Mouse (Mus musculus): ENCODE results near the gene Ppp1cb. TPM values are rescaled to one million over a fixed set of nuclear protein-coding genes. Genes with fewer than 3 reads are reported as not detected.
"Not testable (repeated sequence)": the region's sequence is repeated elsewhere in the genome, so short reads cannot be mapped to it uniquely, and the experiment has no call there.

Ppp1cb gene
- polyA plus RNA-seq, 1 experiment = 285 TPM

DNA sequence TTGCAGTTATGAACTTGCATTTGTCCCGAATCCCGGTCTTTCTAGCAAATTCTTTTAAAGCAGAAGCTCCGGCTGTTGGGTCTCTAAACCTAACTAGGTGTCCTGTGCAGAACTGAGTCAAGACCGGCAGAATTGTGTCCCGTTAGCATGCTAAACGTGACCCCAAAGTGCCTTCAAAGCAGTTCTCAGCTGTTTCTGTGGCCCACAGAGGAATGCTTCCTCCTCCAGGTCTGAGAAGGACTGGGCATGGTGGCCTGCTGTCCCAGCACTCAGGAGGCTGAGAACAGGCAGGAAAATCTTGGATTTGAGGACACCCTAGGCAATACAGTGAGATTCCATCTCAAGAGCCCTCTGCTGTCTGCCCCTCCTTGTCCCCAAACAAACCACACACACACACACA is 43.1 kb upstream of the Ppp1cb start:
- 82% methylated on average over 6 of the region's 6 CpGs for WGBS

DNA sequence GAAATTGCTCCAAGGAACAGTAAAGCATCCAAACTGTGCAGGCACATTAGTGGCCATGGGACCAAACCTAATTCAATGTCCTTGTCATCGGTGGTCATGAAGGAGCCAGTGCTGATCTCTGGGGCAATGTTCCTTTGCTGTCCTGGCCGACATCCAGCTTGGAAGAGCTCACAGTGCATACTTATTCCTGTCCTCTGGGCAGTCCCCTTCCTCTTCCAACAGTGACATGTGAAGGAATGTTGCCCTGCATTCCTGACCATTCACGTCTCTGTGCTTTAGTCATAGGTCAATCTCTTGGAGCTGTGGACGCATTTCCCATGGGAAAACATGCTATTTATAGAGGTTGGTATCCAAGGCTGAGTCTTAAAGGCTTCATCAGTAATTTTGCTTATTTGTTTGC is 41.8 kb upstream of the Ppp1cb start:
- H3K4me3 ChIP-seq (replicated peaks; ENCODE audit: control insufficient read depth, low read depth, low read length) = no peak overlapping the region
- H3K4me1 ChIP-seq (ENCODE audit: control insufficient read depth, insufficient read depth, low read length) = peaks cover 6% of the 10 kb centered on the region
- TF ChIP-seq CTCF (IDR thresholded peaks at IDR 0.05; ENCODE audit: control insufficient read depth, insufficient read depth, low read length) = no peak
- TF ChIP-seq POLR2A (IDR thresholded peaks at IDR 0.05; ENCODE audit: borderline replicate concordance, control insufficient read depth, low read depth, low read length) = no peak
- WGBS = 79% methylated on average over 4 of the region's 4 CpGs
- H3K27ac ChIP-seq (ENCODE audit: control insufficient read depth, insufficient read depth, low read depth, low read length, poor library complexity) = no peak overlapping the region

More for the DNA sequence above, 43.1 kb upstream of the Ppp1cb start:
- Histone ChIP-seq H3K27ac (ENCODE audit: control insufficient read depth, insufficient read depth, low read depth, low read length, poor library complexity) (no peak overlapping the region), H3K4me3 (replicated peaks; ENCODE audit: control insufficient read depth, low read depth, low read length) (no peak overlapping the region), H3K4me1 (ENCODE audit: control insufficient read depth, insufficient read depth, low read length) (peaks cover 12% of the 10 kb centered on the region)
- TF ChIP-seq CTCF (IDR thresholded peaks at IDR 0.05; ENCODE audit: control insufficient read depth, insufficient read depth, low read length) (no peak), POLR2A (IDR thresholded peaks at IDR 0.05; ENCODE audit: borderline replicate concordance, control insufficient read depth, low read depth, low read length) (no peak)

GRCm38 (mm10) chr5:32422081-32422589 is 36.5 kb upstream of the Ppp1cb start:
- TF ChIP-seq POLR2A (IDR thresholded peaks at IDR 0.05; ENCODE audit: borderline replicate concordance, control insufficient read depth, low read depth, low read length) (no peak), CTCF (IDR thresholded peaks at IDR 0.05; ENCODE audit: control insufficient read depth, insufficient read depth, low read length) (no peak)
- H3K27ac ChIP-seq (ENCODE audit: control insufficient read depth, insufficient read depth, low read depth, low read length, poor library complexity) = no peak overlapping the region
- 65% methylated on average over 15 of the region's 15 CpGs for WGBS
- H3K4me3 ChIP-seq (replicated peaks; ENCODE audit: control insufficient read depth, low read depth, low read length) = no peak overlapping the region
- H3K4me1 ChIP-seq (ENCODE audit: control insufficient read depth, insufficient read depth, low read length) = no peaks in the 10 kb centered on the region; the same call in 1 of the 2 replicates

DNA sequence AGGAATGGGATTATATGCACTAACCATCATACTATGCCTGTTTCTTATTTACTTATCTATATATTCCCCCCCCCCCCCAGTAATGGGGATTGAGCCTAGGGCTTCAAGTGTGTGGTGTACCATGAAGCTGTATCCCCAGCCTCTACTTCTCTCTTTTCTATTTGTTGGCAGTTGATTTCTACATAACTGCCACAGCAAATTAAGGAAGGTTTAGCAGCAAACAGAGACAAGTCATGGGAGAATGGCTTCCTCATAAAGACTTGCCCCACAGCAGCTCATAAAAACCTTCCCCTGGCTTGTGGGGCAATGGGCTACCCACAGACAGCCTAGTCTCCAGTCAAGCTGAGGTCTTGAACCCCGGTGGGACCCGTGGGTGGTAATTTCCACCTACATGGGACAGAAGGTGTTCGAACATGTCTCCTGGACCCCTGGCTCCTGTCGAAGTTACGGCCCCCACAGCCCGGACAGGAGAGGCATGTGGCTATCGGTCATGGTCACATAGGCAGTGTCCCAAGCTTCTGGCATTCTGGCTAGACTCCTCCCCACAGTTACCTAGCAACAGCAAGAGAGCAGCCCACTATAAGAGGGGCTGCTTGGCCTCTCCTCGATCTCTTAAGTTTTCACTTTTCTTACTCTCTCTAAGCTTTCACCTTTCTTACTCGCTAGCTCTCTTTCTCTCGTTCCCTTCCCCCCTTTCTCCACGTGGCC is 35.1 kb upstream of the Ppp1cb start:
- 52% methylated on average over 11 of the region's 11 CpGs for WGBS
- peak overlapping the region; percentile 83 for H3K27ac ChIP-seq (ENCODE audit: control insufficient read depth, insufficient read depth, low read depth, low read length, poor library complexity)
- no peak overlapping the region for H3K4me3 ChIP-seq (replicated peaks; ENCODE audit: control insufficient read depth, low read depth, low read length)
- H3K4me1 ChIP-seq (ENCODE audit: control insufficient read depth, insufficient read depth, low read length) = no peaks in the 10 kb centered on the region; the same call in 1 of the 2 replicates
- no peak for TF ChIP-seq POLR2A (IDR thresholded peaks at IDR 0.05; ENCODE audit: borderline replicate concordance, control insufficient read depth, low read depth, low read length)
- no peak for TF ChIP-seq CTCF (IDR thresholded peaks at IDR 0.05; ENCODE audit: control insufficient read depth, insufficient read depth, low read length)

DNA sequence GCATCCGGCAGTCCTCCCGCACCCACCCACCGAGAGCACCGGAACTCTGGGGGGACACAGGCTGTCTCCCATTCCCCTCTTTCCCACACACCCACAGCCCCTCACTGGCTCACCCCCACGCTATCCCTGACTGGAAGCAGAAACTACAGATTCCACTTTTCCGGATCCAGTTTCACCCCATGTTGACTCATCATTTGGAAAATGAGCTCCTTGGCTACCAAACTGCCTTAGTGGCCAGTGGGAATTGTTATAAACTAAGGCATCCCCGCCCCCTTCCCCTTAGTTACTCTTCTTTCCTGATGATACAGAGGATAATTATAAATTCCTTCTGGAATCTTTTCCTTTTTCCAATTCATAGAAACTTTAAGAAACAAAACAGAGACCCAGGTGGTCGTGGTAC is 34.2 kb upstream of the Ppp1cb start:
- H3K4me1 ChIP-seq (ENCODE audit: control insufficient read depth, insufficient read depth, low read length) = no peaks in the 10 kb centered on the region; the same call in 1 of the 2 replicates
- no peak for TF ChIP-seq CTCF (IDR thresholded peaks at IDR 0.05; ENCODE audit: control insufficient read depth, insufficient read depth, low read length)
- TF ChIP-seq POLR2A (IDR thresholded peaks at IDR 0.05; ENCODE audit: borderline replicate concordance, control insufficient read depth, low read depth, low read length) = no peak
- 88% methylated on average over 8 of the region's 8 CpGs for WGBS
- no peak overlapping the region for H3K4me3 ChIP-seq (replicated peaks; ENCODE audit: control insufficient read depth, low read depth, low read length)
- no peak overlapping the region for H3K27ac ChIP-seq (ENCODE audit: control insufficient read depth, insufficient read depth, low read depth, low read length, poor library complexity)

GRCm38 (mm10) chr5:32425485-32426171 is 33.0 kb upstream of the Ppp1cb start:
- peaks cover 2% of the 10 kb centered on the region for H3K4me1 ChIP-seq (ENCODE audit: control insufficient read depth, insufficient read depth, low read length)
- no peak overlapping the region for H3K27ac ChIP-seq (ENCODE audit: control insufficient read depth, insufficient read depth, low read depth, low read length, poor library complexity)
- WGBS = 72% methylated on average over 14 of the region's 14 CpGs
- H3K4me3 ChIP-seq (replicated peaks; ENCODE audit: control insufficient read depth, low read depth, low read length) = no peak overlapping the region
- TF ChIP-seq CTCF (IDR thresholded peaks at IDR 0.05; ENCODE audit: control insufficient read depth, insufficient read depth, low read length) (no peak), POLR2A (IDR thresholded peaks at IDR 0.05; ENCODE audit: borderline replicate concordance, control insufficient read depth, low read depth, low read length) (no peak)

DNA sequence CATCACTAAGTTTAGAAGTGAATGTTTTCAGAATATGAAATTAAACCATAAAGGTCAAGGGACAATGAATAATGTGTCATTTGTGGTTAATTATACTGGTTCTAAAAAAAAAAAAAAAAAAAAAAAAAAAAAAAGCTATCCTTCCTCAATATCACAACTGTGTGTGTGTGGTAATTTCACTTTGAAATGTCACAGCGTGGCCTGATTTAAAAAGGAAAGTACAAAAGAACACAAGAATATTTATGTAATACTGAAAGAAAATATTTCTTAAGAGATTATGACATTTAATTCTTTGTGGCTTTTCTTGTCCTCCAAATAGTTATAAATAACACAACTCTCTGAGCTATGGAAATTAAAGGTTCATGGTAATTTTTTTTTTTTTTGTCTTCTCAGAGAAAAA is 28.2 kb upstream of the Ppp1cb start:
- Histone ChIP-seq H3K4me3 (replicated peaks; ENCODE audit: control insufficient read depth, low read depth, low read length) (no peak overlapping the region), H3K27ac (ENCODE audit: control insufficient read depth, insufficient read depth, low read depth, low read length, poor library complexity) (no peak overlapping the region), H3K4me1 (ENCODE audit: control insufficient read depth, insufficient read depth, low read length) (peaks cover 3% of the 10 kb centered on the region)
- WGBS = 4% methylated on average over 1 of the region's 1 CpGs
- TF ChIP-seq POLR2A (IDR thresholded peaks at IDR 0.05; ENCODE audit: borderline replicate concordance, control insufficient read depth, low read depth, low read length) (no peak), CTCF (IDR thresholded peaks at IDR 0.05; ENCODE audit: control insufficient read depth, insufficient read depth, low read length) (no peak)

DNA sequence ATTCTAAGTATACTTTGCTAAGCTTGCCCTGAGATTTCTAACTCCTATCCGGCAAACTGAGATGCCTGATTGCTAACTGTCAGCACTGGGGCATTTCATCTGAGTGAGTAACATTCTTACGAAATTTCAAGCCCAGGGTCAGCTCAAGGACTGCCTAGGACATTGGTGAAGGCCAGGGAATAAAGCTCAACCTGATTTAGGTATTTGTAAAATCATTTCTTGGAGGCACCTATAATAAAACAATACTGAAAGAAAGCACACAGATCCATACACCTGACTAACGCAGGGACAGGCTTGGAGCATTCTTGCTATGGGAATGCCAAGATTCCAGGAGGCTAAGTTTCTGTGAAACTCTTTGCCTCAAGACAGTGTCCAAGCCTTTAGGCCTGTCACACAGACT is 24.3 kb upstream of the Ppp1cb start:
- WGBS = 56% methylated on average over 3 of the region's 3 CpGs
- not testable (repeated sequence) for H3K4me3 ChIP-seq (replicated peaks; ENCODE audit: control insufficient read depth, low read depth, low read length)

More for the DNA sequence above, 24.3 kb upstream of the Ppp1cb start:
- H3K4me1 ChIP-seq (ENCODE audit: control insufficient read depth, insufficient read depth, low read length); H3K27ac ChIP-seq (ENCODE audit: control insufficient read depth, insufficient read depth, low read depth, low read length, poor library complexity): not testable (repeated sequence)

Data from bone marrow, adult 2 months (tissue).